Mouse (Mus musculus) layer of hippocampus, adult 9-10 months (tissue): ENCODE results near the gene Cep135.

Source experiments
- DNase-seq: peaks from one replicate; pipeline ENCODE4 v3.0.0; 2022; ENCODE audit warnings: low spot score

The Cep135 gene

DNA sequence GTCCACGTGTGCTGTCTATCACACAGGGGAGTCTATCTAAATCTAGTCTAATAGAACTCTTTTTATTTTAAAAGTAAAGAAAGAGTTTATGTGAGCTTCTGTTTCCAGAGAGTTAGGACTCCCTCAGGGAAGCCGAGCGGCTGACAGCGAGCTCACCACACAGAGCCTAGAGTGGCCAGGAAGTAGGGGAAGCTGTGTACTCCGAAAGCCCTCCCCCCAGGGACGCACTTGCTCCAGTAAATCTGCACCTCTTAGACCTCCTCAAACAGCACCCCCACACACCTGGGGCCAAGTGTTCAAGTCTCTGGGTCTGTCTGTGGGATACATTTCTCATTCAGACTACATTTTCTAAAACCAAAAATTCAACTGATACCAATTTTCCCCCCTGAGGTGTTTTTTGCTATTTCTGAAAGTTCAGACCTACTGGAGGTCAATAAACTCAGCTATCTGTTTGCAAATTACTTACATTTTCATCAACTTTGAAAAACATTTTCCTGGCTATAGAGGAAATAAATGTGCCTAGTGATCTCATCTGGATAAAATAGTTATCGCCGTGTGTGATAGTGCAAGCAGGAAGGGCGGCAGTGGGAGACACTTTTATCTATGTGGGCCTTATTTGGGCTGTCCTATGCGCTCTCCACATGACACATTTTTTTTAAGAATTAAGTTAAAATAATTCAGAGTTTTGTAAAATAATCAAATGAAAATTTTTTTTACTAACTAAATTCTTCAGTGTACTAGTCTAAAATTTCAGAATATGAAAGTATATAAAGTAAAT, 56.8 kb downstream of the Cep135 start:
- no peak for DNase-seq

DNA sequence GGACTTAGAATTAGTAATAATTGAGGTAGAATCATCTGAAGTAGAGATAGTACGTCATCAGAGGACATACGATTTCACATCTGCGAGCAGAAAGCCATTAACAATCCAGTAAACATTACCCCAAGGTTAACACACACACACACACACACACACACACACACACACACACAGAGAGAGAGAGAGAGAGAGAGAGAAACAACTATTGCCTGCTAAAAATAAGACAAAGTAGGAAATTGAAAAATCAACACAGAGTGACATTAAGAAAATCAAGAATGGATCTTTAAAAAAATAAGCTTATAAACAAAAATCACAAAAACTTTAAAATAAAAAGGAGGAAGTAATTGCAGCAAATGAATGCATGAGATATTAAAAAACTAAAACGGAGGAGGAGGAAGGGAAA, 61.4 kb downstream of the Cep135 start:
- no peak for DNase-seq

DNA sequence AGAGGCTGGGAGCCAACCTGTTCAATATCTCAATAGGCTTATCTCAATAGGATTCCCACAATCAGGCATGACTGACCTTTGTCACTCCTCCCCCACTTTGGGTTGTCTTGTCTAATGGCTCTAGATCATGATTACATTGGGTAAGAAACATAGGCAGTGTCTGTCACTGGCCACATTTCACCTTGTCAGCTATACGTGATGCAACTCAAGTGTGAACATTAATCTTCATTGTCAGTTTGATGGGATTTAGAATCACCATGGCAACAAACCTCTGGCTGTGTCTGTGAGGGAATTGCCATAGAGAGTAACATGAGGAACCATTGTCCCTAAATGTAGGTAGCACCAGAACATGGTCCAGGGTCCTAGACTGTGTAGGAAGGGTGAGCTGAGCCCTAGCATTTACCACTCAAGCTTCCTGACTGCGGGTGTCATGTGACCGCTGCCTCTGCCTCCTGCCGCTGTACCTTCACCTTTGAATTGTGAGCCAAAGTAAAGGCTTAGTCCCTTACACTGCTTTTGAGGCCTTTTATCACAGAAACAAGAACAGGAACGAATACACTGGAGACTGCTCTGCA, 62.7 kb downstream of the Cep135 start:
- DNase-seq, result no peak

DNA sequence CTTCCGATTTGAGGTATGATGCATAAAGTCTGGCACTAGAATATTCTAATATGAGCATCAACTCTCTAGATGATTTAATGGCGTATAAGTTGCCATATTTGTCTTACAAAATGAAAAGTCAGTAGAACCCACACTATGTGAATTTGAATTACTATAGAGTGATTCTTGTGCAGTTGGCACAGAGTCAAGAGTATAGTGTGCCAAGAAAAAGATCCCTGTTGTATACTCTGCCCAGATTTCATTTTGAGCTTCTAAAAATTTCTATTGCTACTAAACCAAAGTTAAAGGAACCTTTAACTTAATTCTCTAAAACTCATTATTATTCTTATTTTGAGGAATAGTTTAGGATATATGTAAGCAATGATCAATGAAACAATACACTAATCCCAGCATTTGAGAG, 67.7 kb downstream of the Cep135 start, which contains the start of gene C530008M17Rik:
Gene C530008M17Rik (plus strand): TSS at position 301 of the 400 bp plus-strand sequence.
- no peak for DNase-seq

DNA sequence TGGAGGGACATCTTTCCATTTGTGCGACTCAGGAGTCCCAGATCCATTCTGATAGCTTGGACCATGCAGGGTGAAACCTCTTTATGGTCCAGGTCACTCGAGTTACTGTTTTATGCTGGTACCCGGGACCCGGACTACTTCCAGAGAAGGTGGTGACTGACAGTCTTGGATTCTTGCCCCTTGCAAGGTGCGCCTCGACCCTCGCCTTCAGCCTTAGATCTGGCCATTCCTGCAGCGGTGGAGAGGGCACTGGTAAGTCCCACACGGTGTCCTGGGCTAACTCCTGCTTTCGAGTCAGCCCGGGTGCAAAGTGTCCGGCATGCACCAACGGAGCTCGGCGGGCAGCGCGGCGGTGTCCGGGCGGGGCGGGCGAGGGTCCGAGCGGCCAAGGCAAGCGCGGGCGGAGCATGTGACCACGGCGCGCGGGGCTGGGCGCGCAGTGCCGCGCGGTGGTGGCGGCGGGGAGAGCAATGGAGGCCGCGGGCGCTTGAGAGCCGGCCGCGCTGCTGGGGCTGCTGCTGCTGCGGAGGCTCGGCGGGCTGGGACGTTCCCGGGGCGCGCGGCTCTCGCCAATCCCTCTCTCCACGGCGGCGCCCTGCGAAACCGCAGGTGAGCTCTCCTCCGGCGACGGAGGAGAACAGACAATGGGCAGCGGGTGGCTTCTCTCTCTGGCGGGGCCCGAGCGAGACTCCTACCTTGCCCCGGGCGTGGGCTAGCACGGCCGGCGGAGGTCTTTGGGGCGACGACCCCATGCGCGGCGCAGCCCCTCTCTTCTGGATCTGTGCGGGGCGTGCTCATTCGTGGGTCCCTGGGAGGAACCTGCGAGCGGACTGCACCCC, 69.0 kb downstream of the Cep135 start:
- no peak for DNase-seq

DNA sequence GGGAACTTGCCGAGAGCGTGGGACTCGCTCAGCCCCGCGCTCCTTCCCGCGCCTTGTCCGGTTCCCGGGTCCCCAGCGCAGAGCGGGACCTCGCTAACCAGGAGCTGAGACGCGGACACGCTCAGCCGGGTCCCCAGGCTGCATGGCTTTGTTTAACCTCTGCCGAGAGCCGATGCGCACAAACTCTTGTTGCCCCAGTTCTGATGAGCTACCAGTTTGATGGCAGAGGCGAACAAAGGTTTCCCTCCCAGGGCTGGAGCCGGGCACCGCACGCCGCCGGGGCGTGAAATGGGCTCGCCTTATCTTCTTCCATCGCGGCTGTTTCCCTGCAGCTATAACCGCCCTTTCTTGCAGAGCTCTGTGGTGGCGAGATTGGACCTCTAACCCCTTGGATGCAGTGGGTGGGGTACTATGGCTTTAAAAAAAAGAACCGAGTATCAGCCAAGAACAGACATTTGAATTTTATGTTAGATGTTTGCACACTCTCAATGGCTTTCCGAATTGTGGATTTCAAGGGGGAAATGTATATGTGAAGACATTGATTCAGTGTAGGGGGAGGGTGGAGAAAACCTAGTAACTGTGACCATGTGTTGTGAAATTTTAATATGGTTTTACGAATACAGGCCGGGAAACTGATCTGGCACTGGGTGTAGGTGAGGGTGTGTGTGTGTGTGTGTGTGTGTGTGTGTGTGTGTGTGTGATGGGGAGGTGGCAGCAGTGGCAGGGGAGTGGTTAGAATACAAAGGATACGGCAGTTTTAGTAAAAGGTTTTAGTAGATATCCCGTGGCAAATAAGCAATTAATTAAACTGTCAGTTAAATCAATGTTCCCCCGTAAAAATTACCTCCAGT, 69.8 kb downstream of the Cep135 start:
- no peak for DNase-seq

DNA sequence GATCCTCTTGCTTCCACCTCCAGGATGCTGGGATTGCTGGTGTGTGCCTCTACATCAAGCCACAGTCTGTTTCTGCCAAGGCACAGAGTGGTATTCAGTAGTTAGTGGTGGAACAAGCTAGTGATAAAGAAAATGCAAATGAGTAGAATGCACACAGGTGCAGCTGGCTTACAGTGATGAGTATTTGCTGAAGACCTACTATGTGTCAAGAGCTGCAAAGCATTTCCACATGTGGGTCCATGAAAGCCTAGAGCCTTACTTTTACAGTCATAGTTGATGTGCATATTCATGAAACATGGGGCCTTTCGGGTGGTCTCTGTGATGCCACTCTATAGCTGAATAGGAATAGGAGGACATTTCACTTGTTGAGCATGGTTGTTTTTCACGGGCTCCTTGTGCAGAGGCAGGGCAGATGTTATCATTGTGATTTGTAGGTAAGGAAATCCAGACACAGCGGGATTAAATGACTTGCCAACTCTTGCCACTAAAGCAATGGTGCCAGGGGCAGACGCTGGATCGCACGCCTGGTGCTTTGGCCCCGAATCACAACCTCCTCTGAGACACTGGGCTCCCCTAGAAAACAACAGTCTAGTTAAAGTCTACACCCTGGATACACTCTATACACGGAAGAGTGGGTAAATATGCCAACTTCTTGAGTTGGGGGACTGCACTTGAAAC, 71.6 kb downstream of the Cep135 start:
- DNase-seq, result no peak

DNA sequence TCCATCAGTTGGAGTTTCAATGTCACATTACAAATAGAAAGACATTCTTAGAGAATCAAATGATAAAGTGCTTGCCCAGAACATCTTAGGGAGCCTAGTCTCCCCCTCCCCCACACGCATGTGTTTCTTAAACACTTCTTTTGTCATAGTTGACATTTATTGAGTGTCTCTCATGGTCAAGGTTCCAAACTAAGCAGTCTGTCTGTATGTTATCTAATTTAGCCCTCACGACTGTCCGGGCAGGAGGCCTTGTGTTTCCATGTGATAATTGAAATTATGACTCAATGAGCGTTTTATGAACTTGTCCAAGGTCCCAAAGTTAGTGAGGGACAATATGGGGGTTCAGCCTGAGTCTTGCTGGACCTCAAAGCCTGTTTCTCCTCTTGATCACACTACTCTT, 72.8 kb downstream of the Cep135 start:
- DNase-seq, result no peak

DNA sequence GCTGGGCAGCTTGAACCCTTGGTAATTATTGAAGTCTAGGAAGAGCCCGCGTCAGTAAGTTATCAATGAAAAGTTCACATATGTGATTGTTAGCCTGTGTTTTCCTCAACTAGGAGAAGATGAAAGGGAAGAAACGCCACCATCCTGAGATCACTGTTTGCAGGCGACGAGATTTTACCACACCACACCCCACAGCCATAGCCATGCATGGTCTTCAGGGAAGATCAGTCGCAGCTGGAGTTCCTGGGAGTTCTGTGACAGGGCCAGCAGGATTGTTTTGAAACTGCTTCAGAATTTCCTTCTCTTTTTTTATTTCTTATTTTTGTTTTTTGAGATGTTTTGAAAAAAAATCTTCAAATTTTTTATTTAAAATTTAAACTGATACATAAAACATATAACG, 76.4 kb downstream of the Cep135 start:
- no peak for DNase-seq

DNA sequence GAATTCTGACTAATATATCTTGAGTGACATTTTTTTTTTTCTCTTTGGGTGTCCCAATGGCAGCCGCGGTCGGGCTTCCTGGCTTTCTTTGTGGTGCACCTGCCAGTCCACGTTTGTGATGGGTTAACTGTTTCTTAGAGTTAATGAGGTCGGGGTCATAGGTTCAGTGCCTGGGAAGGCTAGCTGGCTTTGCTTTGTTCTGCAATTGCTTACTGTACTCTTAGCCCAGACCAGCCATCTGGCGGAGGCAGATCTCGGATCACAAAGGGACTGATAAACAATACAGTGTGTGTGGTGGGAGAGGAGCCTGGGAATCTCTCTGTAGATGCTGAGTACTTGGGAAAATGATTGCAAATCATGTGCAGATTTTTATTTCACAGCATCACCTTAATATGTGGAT, 76.9 kb downstream of the Cep135 start:
- DNase-seq, result no peak

DNA sequence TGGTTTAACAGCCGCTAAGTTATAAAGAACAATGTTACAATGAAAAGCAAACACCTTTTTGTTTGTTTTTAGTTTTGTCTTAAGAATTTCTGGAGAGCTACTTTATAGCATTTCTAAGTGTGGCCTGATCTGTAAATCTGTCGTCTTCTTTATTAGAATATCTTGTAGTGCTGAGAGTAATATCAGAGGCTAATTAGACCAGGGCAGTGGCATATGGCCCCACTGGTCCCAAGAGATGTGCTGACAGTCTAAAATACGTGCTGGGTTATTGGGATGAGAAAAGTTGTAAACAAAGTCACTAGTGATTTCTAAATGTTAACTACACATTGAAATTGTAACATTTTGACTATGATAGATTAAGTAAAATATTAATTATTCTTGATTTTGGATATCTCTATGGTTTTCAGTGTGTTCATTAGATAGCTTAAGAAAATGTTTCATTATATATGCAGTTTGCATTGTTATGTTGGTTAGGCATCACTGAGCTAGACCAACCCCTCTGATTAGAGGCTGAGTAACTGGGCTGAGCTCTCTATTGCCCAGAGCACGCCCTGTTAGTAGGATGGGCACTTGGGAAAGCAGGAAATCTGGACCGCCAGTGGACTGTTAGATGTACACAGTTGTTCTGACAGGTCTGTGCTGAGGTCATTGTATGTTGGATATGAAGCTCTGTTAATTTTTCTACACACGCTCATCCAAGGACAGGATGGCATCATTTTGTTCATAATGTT, 77.7 kb downstream of the Cep135 start:
- DNase-seq, result no peak

DNA sequence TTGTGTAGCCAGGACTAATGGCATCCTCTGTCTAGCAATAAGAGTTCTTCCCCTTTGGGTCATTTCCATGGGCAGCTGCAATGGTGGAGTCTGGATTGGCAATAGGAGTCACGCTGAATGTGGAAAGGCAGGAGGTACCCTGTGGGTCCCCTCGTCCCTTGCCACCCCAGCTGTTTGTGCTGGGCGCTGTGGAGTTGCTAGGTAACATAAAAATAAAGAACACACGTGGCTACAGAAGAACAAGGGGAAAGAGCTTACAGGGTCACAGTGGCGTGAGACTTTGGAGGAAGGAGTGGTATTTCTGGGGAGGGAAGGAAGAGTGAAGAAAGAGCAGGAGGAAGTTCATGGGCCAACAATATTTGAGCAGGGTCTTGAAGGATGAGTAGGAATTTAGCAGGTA, 79.6 kb downstream of the Cep135 start:
- no peak for DNase-seq

DNA sequence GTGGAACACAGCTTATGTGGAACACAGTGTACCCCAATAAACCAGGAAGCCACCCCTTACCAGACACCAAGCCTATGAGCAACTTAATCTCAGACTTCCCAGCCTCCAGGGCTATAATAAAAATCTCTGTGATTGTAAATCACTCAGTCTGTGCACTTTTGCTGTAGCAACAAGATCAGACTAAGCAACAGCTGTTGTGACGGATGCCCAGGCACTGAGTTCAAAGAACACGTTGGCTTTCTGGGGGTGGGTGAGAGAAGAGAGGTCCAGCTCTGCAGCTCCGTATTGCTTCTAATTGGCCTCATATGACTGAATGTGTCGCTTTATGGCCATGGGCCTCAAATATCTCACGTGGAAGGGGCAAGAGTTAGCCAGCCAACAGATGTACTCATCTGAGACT, 80.0 kb downstream of the Cep135 start:
- no peak for DNase-seq

DNA sequence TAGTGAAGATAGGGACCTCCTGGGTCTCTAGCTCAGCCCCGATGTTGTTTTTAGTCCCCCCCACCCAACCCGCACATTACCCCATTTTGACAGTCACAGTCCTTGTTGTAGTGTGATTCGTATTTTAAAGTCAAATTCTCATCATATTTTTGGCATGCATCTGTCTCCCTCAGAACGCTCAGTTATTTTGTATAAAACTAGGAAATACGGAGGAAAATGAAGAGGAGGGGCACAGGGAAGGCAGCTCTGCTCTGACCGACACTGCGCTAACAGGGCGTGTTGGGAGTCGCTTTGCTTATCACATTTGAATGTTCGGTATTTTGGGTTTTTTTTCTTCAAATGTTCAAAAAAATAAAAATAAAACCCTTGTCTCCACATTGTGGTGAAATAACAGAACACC, 81.7 kb downstream of the Cep135 start:
- DNase-seq, result no peak

DNA sequence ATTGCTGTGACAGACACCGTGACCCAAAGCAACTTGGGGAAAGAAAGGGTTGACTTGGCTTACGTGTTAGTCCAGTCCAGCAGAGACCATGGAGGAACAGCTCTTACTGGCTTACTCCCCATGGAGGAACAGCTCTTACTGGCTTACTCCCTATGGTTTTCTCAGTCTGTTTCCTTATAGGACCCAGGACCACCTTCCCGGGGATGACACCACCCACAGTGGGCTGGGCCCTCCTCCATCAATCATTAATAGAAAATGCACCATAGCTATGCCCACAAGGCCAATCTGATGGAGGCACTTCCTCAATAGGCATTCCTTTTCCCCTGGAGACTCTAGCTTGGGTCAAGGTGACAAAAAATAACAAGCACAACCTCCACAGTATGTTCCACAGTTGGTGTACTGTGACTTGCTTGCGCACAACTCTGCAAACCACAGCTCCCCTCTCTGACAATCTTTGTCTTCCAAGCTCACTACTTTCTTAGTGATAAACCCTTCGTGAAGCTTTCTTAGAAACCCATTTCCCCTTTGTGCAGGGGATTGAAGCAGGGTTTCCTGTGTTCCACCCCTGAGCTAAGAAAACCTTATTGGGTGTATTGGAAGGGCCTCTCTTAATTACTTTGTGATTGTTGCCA, 85.6 kb downstream of the Cep135 start:
- no peak for DNase-seq

DNA sequence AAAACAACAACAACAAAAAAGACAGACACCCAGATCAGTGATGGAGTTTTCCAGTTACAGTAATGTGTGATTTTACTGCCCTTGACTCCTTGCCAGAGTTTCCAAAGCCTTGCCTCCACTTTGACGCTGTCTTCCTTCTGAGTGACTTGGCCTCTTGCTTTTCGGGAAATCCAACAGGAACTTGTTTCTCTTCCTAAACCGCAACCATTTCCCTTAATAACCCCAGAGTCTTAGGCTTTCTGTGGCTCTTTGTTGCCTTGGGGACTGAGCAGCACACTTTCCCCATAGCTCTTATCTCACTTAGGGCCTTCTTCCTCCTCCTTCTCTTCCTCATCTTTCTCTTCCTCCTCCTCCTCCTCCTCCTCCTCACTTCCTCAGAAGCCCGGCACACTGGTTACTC, 86.9 kb downstream of the Cep135 start:
- DNase-seq, result no peak

DNA sequence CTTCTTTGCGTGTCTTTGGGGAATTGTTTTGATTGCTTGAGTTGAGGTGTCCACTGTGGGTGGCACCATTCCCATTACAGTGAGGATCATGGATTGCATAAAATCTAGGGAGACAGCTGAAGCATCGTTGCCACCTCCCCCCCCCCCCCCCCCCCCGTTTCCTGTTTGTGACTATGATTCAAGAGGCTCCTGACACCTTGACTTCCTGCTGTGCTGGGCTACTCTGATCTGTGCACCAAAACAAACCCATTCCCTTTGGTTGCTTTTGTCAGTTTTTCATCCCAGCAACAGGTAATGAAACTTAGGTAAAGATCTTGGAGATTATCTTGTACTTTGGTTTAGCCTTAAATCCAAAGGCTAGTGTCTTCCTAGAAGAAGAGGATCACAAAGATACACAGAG, 92.5 kb downstream of the Cep135 start:
- no peak for DNase-seq

DNA sequence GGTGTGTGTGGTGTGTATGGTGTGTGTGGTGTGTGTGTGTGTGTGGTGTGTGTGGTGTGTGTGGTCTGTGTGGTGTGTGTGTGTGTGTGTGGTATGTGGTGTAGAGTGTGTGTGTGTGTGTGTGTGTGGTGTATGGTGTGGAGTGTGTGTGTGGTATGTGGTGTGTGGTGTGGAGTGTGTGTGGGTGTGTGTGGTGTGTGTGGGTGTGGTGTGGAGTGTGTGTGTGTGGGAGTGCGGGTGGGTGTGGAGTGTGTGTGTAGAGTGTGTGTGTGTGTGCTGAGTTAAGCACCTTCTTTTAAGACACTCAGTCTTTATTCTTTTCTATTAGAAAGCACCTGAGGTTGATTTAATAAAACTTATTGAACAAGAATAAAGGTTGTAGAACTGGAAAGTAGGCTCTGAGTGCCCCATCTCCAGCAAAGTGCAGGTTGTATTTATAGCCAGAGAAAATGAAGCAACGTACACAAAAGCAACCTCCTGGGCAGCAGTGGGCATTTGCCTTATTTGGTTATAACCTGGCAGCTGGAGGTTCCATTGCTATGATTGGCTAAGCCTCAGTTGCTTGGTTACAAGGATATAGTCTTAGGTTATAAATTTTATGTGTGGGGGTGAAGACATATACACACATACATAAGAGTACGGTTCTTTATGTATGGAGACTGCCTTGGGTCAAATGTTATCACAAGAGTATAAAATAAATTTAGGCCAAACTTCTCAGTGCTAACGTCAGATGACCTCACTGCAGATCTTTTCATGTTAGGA, 93.6 kb downstream of the Cep135 start:
- DNase-seq, result no peak

DNA sequence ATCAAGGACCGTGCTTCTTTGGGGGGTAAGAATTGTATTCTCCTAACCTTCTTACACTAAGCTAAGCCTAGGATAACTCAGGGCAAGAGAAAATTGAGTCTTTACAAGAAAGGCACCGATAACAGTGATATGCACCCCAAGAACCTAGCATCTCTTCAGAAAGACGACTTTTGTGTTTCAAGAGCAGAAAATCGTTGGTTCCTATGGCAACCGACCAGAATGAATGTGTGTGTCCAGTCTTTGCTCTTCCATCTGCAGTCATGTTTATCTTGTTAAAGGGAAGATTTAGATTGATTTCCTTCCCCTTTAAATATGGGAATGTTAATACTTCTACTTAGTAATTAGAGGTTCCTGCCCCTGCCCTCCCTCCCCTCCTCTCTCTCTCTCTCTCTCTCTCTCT, 95.0 kb downstream of the Cep135 start:
- DNase-seq, result no peak
